In the genomic region with DNA sequence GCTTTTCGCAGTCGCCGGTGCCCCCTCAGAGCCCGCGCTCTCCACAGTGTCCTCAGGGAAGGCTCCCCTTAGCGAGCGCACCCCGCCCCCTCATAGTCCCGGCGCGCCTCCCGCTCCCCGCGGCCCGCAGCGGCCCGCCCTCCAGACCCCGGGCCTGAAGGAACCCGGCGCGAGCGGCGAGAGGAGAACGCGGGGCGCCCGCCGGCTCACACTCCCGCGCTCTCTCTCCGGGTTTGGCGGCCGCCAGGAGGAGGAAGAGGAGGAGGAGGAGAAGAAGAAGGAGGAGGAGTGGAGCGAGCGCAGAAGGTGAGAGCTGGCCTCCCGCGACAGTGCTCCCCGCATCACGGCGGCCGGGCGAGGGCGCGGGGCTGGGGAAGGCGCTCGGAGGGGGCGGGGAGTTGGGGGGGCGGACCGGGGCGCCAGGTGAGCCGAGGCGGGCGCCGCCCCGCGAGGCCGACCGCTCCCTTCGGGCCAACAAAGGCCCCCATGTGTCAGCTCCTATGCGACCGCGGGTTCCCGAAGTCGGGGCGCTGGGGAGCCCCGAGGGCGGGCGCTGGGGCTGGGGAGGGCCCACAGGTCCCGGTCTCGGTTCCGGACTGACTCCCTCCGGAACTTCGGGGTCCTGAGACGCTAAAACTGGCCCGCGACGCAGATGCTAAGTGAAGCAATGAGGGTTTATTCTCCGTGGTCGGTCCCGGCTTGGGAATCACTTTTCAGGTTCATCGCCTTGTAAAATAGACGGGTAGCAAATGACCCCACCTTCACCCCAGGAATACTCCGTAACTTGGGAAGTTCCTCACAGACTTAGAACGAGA, we compare ENCODE assay signal across 7 mouse cellular contexts. TPM values are rescaled to one million over a fixed set of nuclear protein-coding genes. Genes with fewer than 3 reads are reported as not detected.
A peak's percentile ranks its signal among the peaks of the same experiment; 100 is the strongest.
DNase-seq lines count a peak whose midpoint lies in the region; ATAC-seq and TF ChIP-seq lines count a peak whose summit lies in the region.

No protein-coding gene starts in this region.

- H3K9ac ChIP-seq in lung, embryonic 15.5 days, result peak overlapping the region; percentile 61
- peak overlapping the region; percentile 82 for H3K9ac ChIP-seq in heart, embryonic 13.5 days
- H3K9ac ChIP-seq in liver, embryonic 11.5 days (ENCODE audit: low read depth, low read length), result peak overlapping the region; percentile 61
- H3K9ac ChIP-seq in neural tube, embryonic 14.5 days (replicated peaks; ENCODE audit: low read depth, low read length), result peak overlapping the region; percentile 79

- TF ChIP-seq CTCF in bone marrow macrophage, adult 2 months (IDR thresholded peaks at IDR 0.05; ENCODE audit: low read depth, low read length), result no peak

- peak overlapping the region; percentile 59 for H3K27ac ChIP-seq in lung, embryonic 15.5 days
- H3K27ac ChIP-seq in bone marrow macrophage, adult 2 months (ENCODE audit: insufficient read depth, low read depth, low read length), result no peak overlapping the region
- no peak overlapping the region for H3K27ac ChIP-seq in heart, embryonic 13.5 days (replicated peaks)
- H3K27ac ChIP-seq in liver, embryonic 11.5 days (ENCODE audit: low read depth, low read length), result no peak overlapping the region
- peak overlapping the region; percentile 78 for H3K27ac ChIP-seq in neural tube, embryonic 14.5 days (ENCODE audit: low read depth, low read length)

- peak; percentile 83; the same call in 1 of the 2 replicates for ATAC-seq in lung, embryonic 15.5 days (ENCODE audit: borderline replicate concordance, extremely low read depth, low FRiP score, low TSS enrichment)
- peak; percentile 65 for ATAC-seq in heart, embryonic 13.5 days (ENCODE audit: extremely low read depth, insufficient number of reproducible peaks, low FRiP score, low TSS enrichment)
- peak; percentile 84 for ATAC-seq in liver, embryonic 11.5 days (replicated peaks; ENCODE audit: low FRiP score)
- ATAC-seq in neural tube, embryonic 14.5 days (ENCODE audit: low read depth), result no peak; the same call in 1 of the 2 replicates

- peaks cover 25% of the 10 kb centered on the region for H3K27me3 ChIP-seq in lung, embryonic 15.5 days
- H3K27me3 ChIP-seq in heart, embryonic 13.5 days (replicated peaks), result peaks cover 70% of the 10 kb centered on the region
- H3K27me3 ChIP-seq in liver, embryonic 11.5 days (replicated peaks; ENCODE audit: control insufficient read depth, insufficient read depth, low read length), result peaks cover 28% of the 10 kb centered on the region
- H3K27me3 ChIP-seq in neural tube, embryonic 14.5 days (ENCODE audit: control insufficient read depth, insufficient read depth, low read length), result peaks cover 3% of the 10 kb centered on the region

- H3K4me1 ChIP-seq in lung, embryonic 15.5 days, result peaks cover 15% of the 10 kb centered on the region
- peaks cover 2% of the 10 kb centered on the region for H3K4me1 ChIP-seq in bone marrow macrophage, adult 2 months (ENCODE audit: control insufficient read depth, insufficient read depth, low read length)
- H3K4me1 ChIP-seq in heart, embryonic 13.5 days, result 0 out of 2 replicates have a peak, but pooled peaks cover 11% of the 10 kb centered on the region
- H3K4me1 ChIP-seq in liver, embryonic 11.5 days (replicated peaks; ENCODE audit: control insufficient read depth, insufficient read depth, low read length), result peaks cover 3% of the 10 kb centered on the region; the same call in 1 of the 2 replicates
- H3K4me1 ChIP-seq in neural tube, embryonic 14.5 days (ENCODE audit: control insufficient read depth, insufficient read depth, low read length), result peaks cover 10% of the 10 kb centered on the region; the same call in 1 of the 2 replicates

- peak overlapping the region; percentile 72 for H3K4me3 ChIP-seq in lung, embryonic 15.5 days
- peak overlapping the region; percentile 98 for H3K4me3 ChIP-seq in bone marrow macrophage, adult 2 months (ENCODE audit: insufficient read depth, low read length)
- H3K4me3 ChIP-seq in heart, embryonic 13.5 days, result peak overlapping the region; percentile 77
- H3K4me3 ChIP-seq in liver, embryonic 11.5 days (ENCODE audit: low read depth, low read length), result peak overlapping the region; percentile 71
- H3K4me3 ChIP-seq in neural tube, embryonic 14.5 days (ENCODE audit: low read depth, low read length), result peak overlapping the region; percentile 89

- no peak for TF ChIP-seq POLR2A in bone marrow macrophage, adult 2 months (IDR thresholded peaks at IDR 0.05; ENCODE audit: borderline replicate concordance, low read depth, low read length)

- 0% methylated on average over 81 of the region's 84 CpGs for WGBS in lung, embryonic 15.5 days
- WGBS in heart, embryonic 13.5 days, result under 1% methylated on average over 78 of the region's 84 CpGs
- under 1% methylated on average over 75 of the region's 84 CpGs for WGBS in liver, embryonic 11.5 days
- WGBS in neural tube, embryonic 14.5 days, result under 1% methylated on average over 65 of the region's 84 CpGs

- H3K36me3 ChIP-seq in lung, embryonic 15.5 days, result no peaks in the 10 kb centered on the region
- H3K36me3 ChIP-seq in heart, embryonic 13.5 days, result no peaks in the 10 kb centered on the region
- H3K36me3 ChIP-seq in liver, embryonic 11.5 days (ENCODE audit: control insufficient read depth, insufficient read depth, low read length), result no peaks in the 10 kb centered on the region
- no peaks in the 10 kb centered on the region for H3K36me3 ChIP-seq in neural tube, embryonic 14.5 days (ENCODE audit: control insufficient read depth, insufficient read depth, low read length)

- H3K4me2 ChIP-seq in lung, embryonic 15.5 days, result peak overlapping the region; percentile 99
- H3K4me2 ChIP-seq in heart, embryonic 13.5 days, result peak overlapping the region; percentile 98
- peak overlapping the region; percentile 99 for H3K4me2 ChIP-seq in liver, embryonic 11.5 days
- H3K4me2 ChIP-seq in neural tube, embryonic 14.5 days (ENCODE audit: low read depth, low read length), result peak overlapping the region; percentile 87

- H3K9me3 ChIP-seq in lung, embryonic 15.5 days, result no peaks in the 10 kb centered on the region
- no peaks in the 10 kb centered on the region for H3K9me3 ChIP-seq in heart, embryonic 13.5 days
- no peaks in the 10 kb centered on the region for H3K9me3 ChIP-seq in liver, embryonic 11.5 days (ENCODE audit: control insufficient read depth, low read length)
- no peaks in the 10 kb centered on the region for H3K9me3 ChIP-seq in neural tube, embryonic 14.5 days (ENCODE audit: control insufficient read depth, low read length)

- no peak for DNase-seq in lung, adult 18-20 months
- DNase-seq in liver, embryonic 11.5 days (ENCODE audit: low spot score), result no peak
- no peak for DNase-seq in adipocyte (ENCODE audit: low spot score)

RNA-seq across cellular contexts. Expression of gene Pak1, which starts 0.5 kb away (rescaled TPM):
- 15.3 and 16.2 TPM in 2 replicates for polyA plus RNA-seq in lung, embryonic 15.5 days (2015; fragmentation: Nextera tagmentation; extraction: Ambion mirVana)
- 90.9 and 92.7 TPM in 2 replicates for polyA plus RNA-seq in bone marrow macrophage, adult 2 months (2012; ENCODE audit: insufficient read depth, insufficient read length, missing spikeins)
- polyA plus RNA-seq in heart, embryonic 13.5 days (2015; fragmentation: Nextera tagmentation; extraction: Ambion mirVana), result 4.6 and 4.7 TPM in 2 replicates
- 15.2 and 15.4 TPM in 2 replicates for polyA plus RNA-seq in liver, embryonic 11.5 days (2014; fragmentation: Nextera tagmentation; extraction: Ambion mirVana)
- polyA plus RNA-seq in neural tube, embryonic 14.5 days (2014; fragmentation: Nextera tagmentation; extraction: Ambion mirVana), result 148 and 155 TPM in 2 replicates

RNA-seq across cellular contexts. Expression of gene Aqp11, which starts 50.8 kb away (rescaled TPM):
- polyA plus RNA-seq in lung, embryonic 15.5 days (2015; fragmentation: Nextera tagmentation; extraction: Ambion mirVana), result 4.4 and 6.7 TPM in 2 replicates
- polyA plus RNA-seq in bone marrow macrophage, adult 2 months (2012; ENCODE audit: insufficient read depth, insufficient read length, missing spikeins), result 1.6 TPM in 1 of 2 replicates, not detected in the other
- 2.4 and 2.7 TPM in 2 replicates for polyA plus RNA-seq in heart, embryonic 13.5 days (2015; fragmentation: Nextera tagmentation; extraction: Ambion mirVana)
- 18.9 and 19.8 TPM in 2 replicates for polyA plus RNA-seq in liver, embryonic 11.5 days (2014; fragmentation: Nextera tagmentation; extraction: Ambion mirVana)
- 20.7 and 20.8 TPM in 2 replicates for polyA plus RNA-seq in neural tube, embryonic 14.5 days (2014; fragmentation: Nextera tagmentation; extraction: Ambion mirVana)

Comparison
In these comparisons a context has a peak if more than half of its experiments do, and no peak if none do; other contexts are left out.
1. H3K27ac ChIP-seq: peak in lung, embryonic 15.5 days (single experiment) and neural tube, embryonic 14.5 days (single experiment); none in bone marrow macrophage, adult 2 months (single experiment), heart, embryonic 13.5 days (single experiment) and liver, embryonic 11.5 days (single experiment).
2. Peak in every context shown above with its lines, with median percentiles within 50 percentile points of each other: H3K4me2 ChIP-seq, H3K4me3 ChIP-seq and H3K9ac ChIP-seq.